Mouse (Mus musculus): ENCODE data around the gene Bach2. TPM values are rescaled to one million over a fixed set of nuclear protein-coding genes. Genes with fewer than 3 reads are reported as not detected.

The Bach2 gene
- total RNA-seq (2017): 3.0 to 31.8 TPM (median 7.1 TPM) in 3 replicates

- ATAC-seq (replicated peaks; ENCODE audit: insufficient number of reproducible peaks, low FRiP score, low TSS enrichment, poor library complexity, severe bottlenecking): peak; percentile 83
Observed at GRCm38 (mm10) chr4:32238366-32238854, at the start of gene Bach2. Gene Bach2, plus strand, starts transcription at chr4:32238804.

GRCm38 (mm10) chr4:32189416-32190036 is 49.1 kb upstream of the Bach2 start:
- ATAC-seq (replicated peaks; ENCODE audit: insufficient number of reproducible peaks, low FRiP score, low TSS enrichment, poor library complexity, severe bottlenecking): no peak

- ATAC-seq (replicated peaks; ENCODE audit: insufficient number of reproducible peaks, low FRiP score, low TSS enrichment, poor library complexity, severe bottlenecking): no peak
Observed at GRCm38 (mm10) chr4:32190506-32190905, 48.1 kb upstream of the Bach2 start.

GRCm38 (mm10) chr4:32195945-32196921 is 42.4 kb upstream of the Bach2 start:
- no peak for ATAC-seq (replicated peaks; ENCODE audit: insufficient number of reproducible peaks, low FRiP score, low TSS enrichment, poor library complexity, severe bottlenecking)

GRCm38 (mm10) chr4:32198031-32198430 is 40.6 kb upstream of the Bach2 start:
- ATAC-seq (replicated peaks; ENCODE audit: insufficient number of reproducible peaks, low FRiP score, low TSS enrichment, poor library complexity, severe bottlenecking): no peak

GRCm38 (mm10) chr4:32198589-32198988 is 40.0 kb upstream of the Bach2 start:
- ATAC-seq (replicated peaks; ENCODE audit: insufficient number of reproducible peaks, low FRiP score, low TSS enrichment, poor library complexity, severe bottlenecking): no peak

GRCm38 (mm10) chr4:32199156-32199555 is 39.4 kb upstream of the Bach2 start:
- ATAC-seq (replicated peaks; ENCODE audit: insufficient number of reproducible peaks, low FRiP score, low TSS enrichment, poor library complexity, severe bottlenecking): no peak

GRCm38 (mm10) chr4:32201114-32201513 is 37.5 kb upstream of the Bach2 start:
- ATAC-seq (replicated peaks; ENCODE audit: insufficient number of reproducible peaks, low FRiP score, low TSS enrichment, poor library complexity, severe bottlenecking): no peak

GRCm38 (mm10) chr4:32202362-32202761 is 36.2 kb upstream of the Bach2 start:
- ATAC-seq (replicated peaks; ENCODE audit: insufficient number of reproducible peaks, low FRiP score, low TSS enrichment, poor library complexity, severe bottlenecking): no peak

- ATAC-seq (replicated peaks; ENCODE audit: insufficient number of reproducible peaks, low FRiP score, low TSS enrichment, poor library complexity, severe bottlenecking): no peak
Observed at GRCm38 (mm10) chr4:32204819-32205218, 33.8 kb upstream of the Bach2 start.

- ATAC-seq (replicated peaks; ENCODE audit: insufficient number of reproducible peaks, low FRiP score, low TSS enrichment, poor library complexity, severe bottlenecking): no peak
Observed at GRCm38 (mm10) chr4:32205825-32206224, 32.8 kb upstream of the Bach2 start.

GRCm38 (mm10) chr4:32209995-32210394 is 28.6 kb upstream of the Bach2 start:
- no peak for ATAC-seq (replicated peaks; ENCODE audit: insufficient number of reproducible peaks, low FRiP score, low TSS enrichment, poor library complexity, severe bottlenecking)

- no peak for ATAC-seq (replicated peaks; ENCODE audit: insufficient number of reproducible peaks, low FRiP score, low TSS enrichment, poor library complexity, severe bottlenecking)
Observed at GRCm38 (mm10) chr4:32210424-32211184, 28.0 kb upstream of the Bach2 start.

- no peak for ATAC-seq (replicated peaks; ENCODE audit: insufficient number of reproducible peaks, low FRiP score, low TSS enrichment, poor library complexity, severe bottlenecking)
Observed at GRCm38 (mm10) chr4:32212593-32212992, 26.0 kb upstream of the Bach2 start.

- no peak for ATAC-seq (replicated peaks; ENCODE audit: insufficient number of reproducible peaks, low FRiP score, low TSS enrichment, poor library complexity, severe bottlenecking)
Observed at GRCm38 (mm10) chr4:32216466-32216865, 22.1 kb upstream of the Bach2 start.

GRCm38 (mm10) chr4:32217016-32217415 is 21.6 kb upstream of the Bach2 start:
- ATAC-seq (replicated peaks; ENCODE audit: insufficient number of reproducible peaks, low FRiP score, low TSS enrichment, poor library complexity, severe bottlenecking): no peak

- ATAC-seq (replicated peaks; ENCODE audit: insufficient number of reproducible peaks, low FRiP score, low TSS enrichment, poor library complexity, severe bottlenecking): no peak
Observed at GRCm38 (mm10) chr4:32217593-32217992, 21.0 kb upstream of the Bach2 start.

GRCm38 (mm10) chr4:32218371-32218770 is 20.2 kb upstream of the Bach2 start:
- no peak for ATAC-seq (replicated peaks; ENCODE audit: insufficient number of reproducible peaks, low FRiP score, low TSS enrichment, poor library complexity, severe bottlenecking)

All from monocyte, adult 5-6 weeks (primary cell).